In genomic region chr17:45101064-45101463, GRCm38 (mm10) we compare ENCODE assay signal across 30 mouse cellular contexts.
DNase-seq lines count a peak whose midpoint lies in the region; ATAC-seq and TF ChIP-seq lines count a peak whose summit lies in the region.
"Had no signal": no experiment of that assay in that cellular context is flagged by ENCODE, and none has a peak within 500 bp of the region (broad histone marks: within the 10 kb centered on the region; RNA-seq: fewer than 3 reads in every experiment).

No protein-coding gene starts in this region.

- TF ChIP-seq EP300 in liver, embryonic 14.5 days (IDR thresholded peaks at IDR 0.05; ENCODE audit: low read depth) = 0 out of 2 replicates have a peak, but pooled peaks have one; percentile 7

- no peak overlapping the region for H3K4me3 ChIP-seq in liver, embryonic 12.5 days
- no peak overlapping the region for H3K4me3 ChIP-seq in liver, embryonic 14.5 days (ENCODE audit: insufficient read depth in 1 of 2, low read depth in 2 of 2, low read length in 2 of 2)
- H3K4me3 ChIP-seq: embryonic facial prominence, embryonic 10.5 days; embryonic facial prominence, embryonic 13.5 days; erythroblast, embryonic 14.5 days; forebrain, embryonic 13.5 days; heart, embryonic 12.5 days; heart, embryonic 15.5 days; hindbrain, embryonic 10.5 days; hindbrain, embryonic 13.5 days had no signal

- H3K27me3 ChIP-seq in liver, embryonic 12.5 days (replicated peaks) = no peaks in the 10 kb centered on the region
- no peaks in the 10 kb centered on the region for H3K27me3 ChIP-seq in liver, embryonic 14.5 days (ENCODE audit: control insufficient read depth, insufficient read depth, low read length)
- H3K27me3 ChIP-seq: embryonic facial prominence, embryonic 13.5 days; forebrain, embryonic 13.5 days; heart, embryonic 12.5 days; heart, embryonic 15.5 days; hindbrain, embryonic 13.5 days; Patski had no signal

- no peaks in the 10 kb centered on the region for H3K36me3 ChIP-seq in liver, embryonic 12.5 days
- H3K36me3 ChIP-seq in liver, embryonic 14.5 days (replicated peaks; ENCODE audit: control insufficient read depth, insufficient read depth, low read depth) = no peaks in the 10 kb centered on the region
- H3K36me3 ChIP-seq: embryonic facial prominence, embryonic 10.5 days; embryonic facial prominence, embryonic 13.5 days; heart, embryonic 12.5 days; heart, embryonic 15.5 days; hindbrain, embryonic 10.5 days; hindbrain, embryonic 13.5 days had no signal

- no peak for DNase-seq in liver
- DNase-seq in c-Kit-positive CD71-positive TER-119-negative erythroid progenitor cells, embryonic 14.5 days (ENCODE audit: low read depth) = peak; percentile 31
- DNase-seq in liver, embryonic 14.5 days (ENCODE audit: low read depth in 3 of 3, low spot score in 3 of 3) = peak in 2 of 3 experiments; percentile 10 to 13
- no peak for DNase-seq in cerebellum, postnatal 36 days
- DNase-seq in retina, embryonic 14.5 days (ENCODE audit: low spot score) = no peak
- no peak for DNase-seq in retina, postnatal 1 day
- DNase-seq: adrenal gland, adult 2 months; adrenal gland, postnatal 14 days; cerebellum, adult 18-20 months; cerebellum, adult 9-10 months; cerebellum, postnatal 14 days; embryo, embryonic 11 days; gastrocnemius, postnatal 10 days; gastrocnemius, postnatal 36 days; heart, postnatal 10 days; heart, postnatal 36 days had no signal

- peak; percentile 65; the same call in 1 of the 2 replicates for ATAC-seq in liver, embryonic 12.5 days
- ATAC-seq in liver, embryonic 14.5 days (ENCODE audit: insufficient read depth) = peak; percentile 62; the same call in 1 of the 2 replicates
- peak; percentile 67 for ATAC-seq in megakaryocyte-erythroid progenitor cell, adult 5-6 weeks (replicated peaks; ENCODE audit: low FRiP score, low TSS enrichment, poor library complexity, severe bottlenecking)
- ATAC-seq: CD4-positive, CD25-positive, alpha-beta regulatory T cell, adult 4 months; forebrain, embryonic 13.5 days; forebrain, embryonic 16.5 days; hindbrain, embryonic 16.5 days; Patski had no signal

- no peak overlapping the region for H3K9ac ChIP-seq in liver, embryonic 12.5 days
- no peak overlapping the region for H3K9ac ChIP-seq in liver, embryonic 14.5 days (replicated peaks)
- H3K9ac ChIP-seq: embryonic facial prominence, embryonic 13.5 days; forebrain, embryonic 13.5 days; heart, embryonic 12.5 days; heart, embryonic 15.5 days; hindbrain, embryonic 13.5 days had no signal

- no peak overlapping the region for H3K27ac ChIP-seq in liver, embryonic 12.5 days
- H3K27ac ChIP-seq in liver, embryonic 14.5 days = no peak overlapping the region
- H3K27ac ChIP-seq: embryonic facial prominence, embryonic 10.5 days; embryonic facial prominence, embryonic 13.5 days; forebrain, embryonic 13.5 days; heart, embryonic 15.5 days; hindbrain, embryonic 10.5 days; hindbrain, embryonic 13.5 days had no signal

- H3K4me1 ChIP-seq in liver, embryonic 12.5 days = peaks cover 4% of the 10 kb centered on the region; the same call in 1 of the 2 replicates
- no peaks in the 10 kb centered on the region; a peak in 1 of 4 replicates for H3K4me1 ChIP-seq in liver, embryonic 14.5 days (replicated peaks; ENCODE audit: control insufficient read depth in 2 of 2, insufficient read depth in 2 of 2, low read length in 1 of 2)
- H3K4me1 ChIP-seq: embryonic facial prominence, embryonic 10.5 days; forebrain, embryonic 13.5 days; heart, embryonic 12.5 days; heart, embryonic 15.5 days; hindbrain, embryonic 10.5 days; hindbrain, embryonic 13.5 days had no signal

- no peaks in the 10 kb centered on the region for H3K9me3 ChIP-seq in liver, embryonic 12.5 days (replicated peaks)
- H3K9me3 ChIP-seq in liver, embryonic 14.5 days (ENCODE audit: control insufficient read depth, low read length) = no peaks in the 10 kb centered on the region
- H3K9me3 ChIP-seq: embryonic facial prominence, embryonic 10.5 days; embryonic facial prominence, embryonic 13.5 days; forebrain, embryonic 13.5 days; heart, embryonic 12.5 days; heart, embryonic 15.5 days; hindbrain, embryonic 10.5 days; hindbrain, embryonic 13.5 days had no signal

- 26% methylated on average over 7 of the region's 7 CpGs for WGBS in liver, embryonic 12.5 days (ENCODE audit: insufficient replicate concordance)
- WGBS in liver, embryonic 14.5 days (ENCODE audit: insufficient replicate concordance) = 19% methylated on average over 7 of the region's 7 CpGs

- TF ChIP-seq CTCF in liver, embryonic 14.5 days (IDR thresholded peaks at IDR 0.05; ENCODE audit: low read depth) = no peak

- H3K4me2 ChIP-seq in liver, embryonic 12.5 days = no peak overlapping the region
- no peak overlapping the region for H3K4me2 ChIP-seq in liver, embryonic 14.5 days (ENCODE audit: low read depth)
- H3K4me2 ChIP-seq: embryonic facial prominence, embryonic 13.5 days; forebrain, embryonic 13.5 days; heart, embryonic 12.5 days; heart, embryonic 15.5 days; hindbrain, embryonic 13.5 days had no signal

Comparison
In these comparisons a context has a peak if more than half of its experiments do, and no peak if none do; other contexts are left out.
1. DNase-seq: peak in c-Kit-positive CD71-positive TER-119-negative erythroid progenitor cells, embryonic 14.5 days (single experiment) and liver, embryonic 14.5 days (2 of 3); none in liver (single experiment), cerebellum, postnatal 36 days (0 of 2), retina, embryonic 14.5 days (single experiment) and retina, postnatal 1 day (single experiment).
2. Peak in every context shown above with its lines, with median percentiles within 50 percentile points of each other: ATAC-seq.